Mouse (Mus musculus) kidney, postnatal 4 days (tissue): Measurements from ENCODE around the gene Lpar3.

Experiments used
- DNase-seq, 2 experiments: peaks; one replicate each; pipeline ENCODE4 v3.0.0; 2021; ENCODE audit warnings: mixed read lengths in 2 of 2

Lpar3 gene

GRCm38 (mm10) chr3:146211141-146211747, 9.5 kb upstream of the Lpar3 start:
- DNase-seq, result no peak

DNA sequence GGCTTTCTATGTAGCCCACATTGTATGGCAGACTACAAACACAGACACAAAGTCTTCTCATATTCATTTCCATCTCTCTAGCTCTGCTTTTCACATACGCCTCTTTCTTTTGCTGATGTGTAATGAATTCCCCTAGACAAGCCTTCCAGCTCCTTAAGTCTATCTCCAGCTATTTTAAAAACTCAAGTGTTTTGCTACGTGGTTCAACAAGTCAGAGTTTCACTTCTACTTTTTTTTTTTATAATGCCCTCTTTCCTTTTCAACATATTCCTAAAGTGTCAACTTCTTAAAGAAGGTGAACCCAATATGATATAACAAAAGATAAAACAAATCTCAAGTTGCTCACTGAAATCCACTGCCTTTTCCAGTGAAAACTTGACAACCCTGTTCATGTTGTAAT, 8.8 kb upstream of the Lpar3 start:
- DNase-seq, result no peak

GRCm38 (mm10) chr3:146213336-146213735, 7.4 kb upstream of the Lpar3 start:
- DNase-seq, result no peak

DNA sequence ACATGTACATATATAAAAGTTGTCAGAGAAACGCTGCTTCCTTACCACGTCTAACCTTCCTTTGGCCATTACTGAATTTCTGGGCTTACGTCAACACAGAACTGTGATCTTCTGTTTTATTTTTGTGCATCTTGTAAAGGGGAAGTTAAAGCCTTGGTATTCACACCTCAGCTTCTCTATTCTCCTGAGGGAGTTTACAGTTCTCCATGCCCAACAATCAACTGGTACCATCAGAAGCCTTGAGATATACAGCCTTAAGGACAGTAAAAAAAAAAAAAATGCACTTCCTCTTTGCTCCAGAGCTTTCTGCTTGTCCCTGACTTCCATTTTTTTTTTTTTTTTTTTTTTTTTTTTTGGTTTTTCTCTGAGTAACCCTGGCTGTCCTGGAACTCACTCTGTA, 4.2 kb upstream of the Lpar3 start:
- DNase-seq, result no peak

GRCm38 (mm10) chr3:146224271-146224670, 3.5 kb downstream of the Lpar3 start:
- DNase-seq, result no peak

DNA sequence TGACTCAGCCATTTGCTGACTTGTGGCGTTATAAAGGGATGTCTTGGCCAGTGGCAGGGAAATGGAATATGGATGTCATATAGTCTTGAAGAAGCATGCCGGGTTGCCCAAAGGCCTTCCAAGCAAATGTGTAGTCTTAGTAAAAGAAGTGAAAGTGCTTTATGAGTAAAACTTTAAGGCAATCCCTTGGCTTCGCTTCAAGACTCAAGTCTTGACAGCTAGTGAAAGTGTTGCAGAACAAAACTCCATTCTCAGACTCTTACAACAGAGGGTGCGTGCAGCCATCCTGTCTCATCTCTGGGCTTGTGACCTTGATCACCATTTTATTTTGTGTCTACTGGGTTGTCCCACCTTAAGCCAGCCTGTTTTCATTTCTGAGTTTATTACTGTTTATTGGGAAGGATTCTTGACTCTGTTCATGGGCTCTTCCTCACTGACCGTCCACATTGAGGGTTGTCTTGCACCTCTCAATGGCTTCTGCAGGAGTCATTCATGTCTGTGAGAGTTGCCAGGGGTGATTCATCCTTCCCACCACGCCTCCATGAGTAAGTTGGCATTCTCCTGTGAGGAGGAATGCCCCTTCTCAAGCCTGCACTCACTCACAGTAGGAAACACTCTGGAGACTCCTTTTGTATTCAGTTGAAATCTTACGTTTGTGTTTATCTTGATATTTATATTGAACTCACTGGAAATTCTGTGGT, 4.4 kb downstream of the Lpar3 start:
- DNase-seq, result no peak

DNA sequence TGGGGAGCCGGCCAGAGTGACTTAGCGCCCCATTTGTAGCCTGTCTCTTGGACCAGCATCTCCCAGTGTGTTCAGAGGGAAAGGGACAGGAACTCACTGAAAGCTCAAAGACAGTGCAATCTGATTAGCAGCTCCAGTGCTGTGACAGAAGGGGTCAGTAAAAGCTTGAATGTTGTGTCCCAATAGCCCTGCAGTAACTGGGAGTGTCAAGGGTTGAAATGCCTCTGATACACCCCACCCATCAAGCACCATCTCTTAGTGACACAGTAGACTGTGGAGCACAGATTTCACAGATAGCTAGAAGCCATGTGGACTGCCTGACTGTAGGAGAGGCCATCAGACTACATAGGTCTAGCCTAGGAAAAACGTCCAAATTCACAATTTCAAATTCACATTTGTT, 6.7 kb downstream of the Lpar3 start:
- DNase-seq, result no peak

DNA sequence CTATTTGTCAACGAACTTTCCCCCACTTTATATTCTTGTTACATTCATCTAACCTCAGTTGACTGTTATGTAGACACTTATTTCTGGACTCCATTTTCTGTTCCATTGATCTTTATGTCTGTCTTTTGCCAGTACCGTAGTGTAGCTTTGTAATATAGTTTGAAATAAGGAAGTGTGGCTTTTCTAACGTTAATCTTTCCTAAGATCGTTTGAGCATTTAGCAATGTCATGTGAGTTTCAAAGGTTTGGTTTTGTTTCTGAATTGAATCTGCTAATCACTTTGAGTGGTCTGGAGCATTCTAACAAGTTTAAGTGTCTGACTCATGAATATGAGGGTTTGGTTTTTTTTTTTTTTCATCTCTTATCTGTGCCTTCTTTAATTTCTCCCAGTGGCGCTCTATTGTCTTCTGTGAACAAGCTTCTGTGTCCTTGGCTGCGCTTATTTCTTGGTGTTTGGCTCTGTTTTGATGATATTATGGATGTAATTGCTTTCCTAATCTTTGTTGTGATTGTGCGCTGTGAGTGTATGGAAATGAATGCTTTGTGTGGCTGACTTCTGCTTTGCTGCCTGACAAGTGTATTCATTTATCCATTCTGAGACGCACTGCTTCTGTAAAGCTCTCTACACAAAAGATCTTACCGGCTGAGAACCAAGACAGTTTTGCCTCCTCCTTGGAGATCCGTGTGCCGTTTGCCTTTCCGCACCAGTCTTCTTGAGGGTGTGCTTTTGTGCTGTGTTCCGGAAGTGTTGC, 8.0 kb downstream of the Lpar3 start:
- DNase-seq, result no peak

DNA sequence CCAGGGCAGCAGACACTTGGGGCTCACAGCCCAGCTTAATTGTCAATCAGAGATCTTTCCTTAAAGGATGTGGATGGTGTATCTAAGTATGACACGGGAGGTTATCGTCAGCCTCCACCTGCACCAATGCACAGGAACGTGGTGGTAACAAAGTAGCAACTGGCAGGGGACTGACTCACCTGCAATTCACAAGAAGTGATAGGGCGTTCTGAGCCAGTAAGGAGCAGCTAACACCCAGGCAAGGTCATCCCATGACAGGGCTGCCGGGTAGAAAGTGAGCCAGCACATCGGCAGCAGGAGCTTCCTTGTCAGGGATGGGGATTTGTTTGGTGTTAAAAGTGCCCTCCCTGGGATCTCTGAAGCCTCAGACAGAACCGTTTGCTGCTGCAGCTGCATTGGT, 11.9 kb downstream of the Lpar3 start:
- no peak for DNase-seq

GRCm38 (mm10) chr3:146233741-146234140, 13.0 kb downstream of the Lpar3 start:
- DNase-seq, result no peak

DNA sequence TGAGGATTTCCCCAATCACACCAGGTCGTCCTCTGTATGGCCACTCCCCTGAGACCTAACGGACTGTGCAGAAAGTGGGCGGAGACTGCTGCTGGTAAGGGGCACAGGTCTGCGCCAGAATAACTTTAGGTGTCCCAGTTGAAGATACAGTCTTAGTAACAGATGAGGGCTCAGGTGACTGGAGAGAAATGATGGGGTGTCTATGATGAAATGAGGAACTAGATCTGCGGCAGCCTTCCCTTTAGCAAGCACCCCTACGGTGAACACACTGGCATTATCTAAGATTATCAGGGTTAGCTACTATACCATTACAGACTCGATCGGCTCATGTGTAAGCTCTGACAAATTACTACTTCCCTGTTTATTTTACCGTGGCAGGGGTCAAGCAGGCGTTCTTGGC, 13.8 kb downstream of the Lpar3 start:
- no peak for DNase-seq

DNA sequence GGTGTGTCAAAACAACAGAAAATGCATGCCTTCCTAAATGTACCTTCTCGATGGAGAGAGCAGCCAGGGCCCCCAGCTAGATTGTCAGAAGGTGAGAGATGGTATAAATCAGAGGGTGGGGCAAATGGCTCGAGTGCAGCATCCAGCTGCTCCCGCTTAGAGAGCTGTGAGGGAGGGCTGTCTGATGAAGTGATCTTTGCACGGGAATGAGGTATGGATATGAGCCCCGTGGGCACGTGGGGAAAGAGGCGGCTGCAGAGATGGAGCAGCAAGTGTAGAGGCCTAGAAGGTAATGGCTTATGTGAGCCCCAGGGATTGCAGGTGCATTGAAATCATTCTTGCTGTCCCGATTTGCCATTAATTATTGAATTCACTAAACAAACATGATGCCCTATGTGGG, 15.5 kb downstream of the Lpar3 start:
- no peak for DNase-seq

DNA sequence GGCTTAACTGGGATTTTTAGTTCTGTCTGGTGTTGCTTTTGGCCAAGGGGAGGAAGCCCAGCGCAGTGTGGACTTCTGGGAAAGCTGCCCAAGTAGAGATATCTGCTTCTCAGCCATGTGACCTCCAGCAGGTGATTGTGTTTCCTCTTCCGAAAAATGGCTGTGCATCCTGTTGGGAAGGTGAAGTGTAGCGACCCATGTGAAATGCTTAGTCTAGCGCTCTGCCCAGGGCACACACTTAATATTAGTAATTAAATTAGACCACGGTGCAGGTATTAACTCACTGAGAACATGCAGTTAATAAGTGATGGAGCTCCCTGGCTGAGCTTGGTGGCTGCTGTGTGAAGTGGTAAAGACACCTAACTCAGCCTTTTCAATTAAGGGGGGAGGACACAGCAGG, 16.9 kb downstream of the Lpar3 start:
- peak; percentile 9 to 45 for DNase-seq

- no peak for DNase-seq
Measured at GRCm38 (mm10) chr3:146244630-146245029, 23.9 kb downstream of the Lpar3 start.

- no peak for DNase-seq
Measured at GRCm38 (mm10) chr3:146246557-146246956, 25.8 kb downstream of the Lpar3 start.

DNA sequence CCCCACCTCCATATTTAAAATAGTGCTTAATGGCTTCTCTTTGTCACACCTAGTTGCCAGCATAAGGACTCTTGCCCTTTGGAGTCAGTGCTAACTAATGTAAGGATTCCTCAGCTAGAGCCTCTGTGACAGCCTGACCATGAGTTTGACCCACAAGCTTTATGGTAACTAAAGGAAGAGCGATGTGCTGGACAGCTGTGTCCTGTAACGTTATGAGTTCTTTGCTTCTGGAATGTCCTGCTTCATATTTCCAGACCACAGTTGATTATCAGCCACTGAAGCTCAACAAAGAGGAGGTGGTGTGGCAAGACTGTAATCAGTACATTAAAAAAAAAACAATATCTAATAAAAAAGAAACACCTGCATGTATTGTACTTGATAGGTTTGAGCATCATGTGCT, 26.2 kb downstream of the Lpar3 start:
- no peak for DNase-seq

DNA sequence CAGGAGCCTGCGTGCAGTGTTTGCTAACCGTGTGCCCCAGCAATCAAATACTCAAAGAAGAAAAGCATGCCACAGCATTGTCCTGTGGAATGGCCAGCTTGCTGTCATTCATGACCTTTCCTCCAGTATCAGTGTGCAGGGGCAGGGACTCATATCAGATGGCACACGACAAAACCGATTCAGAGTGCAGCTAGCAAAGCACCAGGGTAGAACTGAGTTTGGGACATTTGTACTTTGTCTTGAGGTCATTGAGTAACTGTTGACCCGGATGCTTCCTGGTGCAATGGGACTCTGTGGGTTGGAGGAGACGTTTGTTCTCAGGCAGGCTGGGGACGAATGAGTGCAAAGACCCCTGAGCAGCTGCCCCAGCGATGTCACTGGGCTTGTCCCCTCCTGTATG, 29.1 kb downstream of the Lpar3 start:
- no peak for DNase-seq

GRCm38 (mm10) chr3:146251771-146252170, 31.0 kb downstream of the Lpar3 start:
- no peak for DNase-seq

GRCm38 (mm10) chr3:146253736-146254320, 33.1 kb downstream of the Lpar3 start:
- DNase-seq, result peak; percentile 20 to 36

- DNase-seq, result no peak
Measured at GRCm38 (mm10) chr3:146255123-146255522, 34.4 kb downstream of the Lpar3 start.

DNA sequence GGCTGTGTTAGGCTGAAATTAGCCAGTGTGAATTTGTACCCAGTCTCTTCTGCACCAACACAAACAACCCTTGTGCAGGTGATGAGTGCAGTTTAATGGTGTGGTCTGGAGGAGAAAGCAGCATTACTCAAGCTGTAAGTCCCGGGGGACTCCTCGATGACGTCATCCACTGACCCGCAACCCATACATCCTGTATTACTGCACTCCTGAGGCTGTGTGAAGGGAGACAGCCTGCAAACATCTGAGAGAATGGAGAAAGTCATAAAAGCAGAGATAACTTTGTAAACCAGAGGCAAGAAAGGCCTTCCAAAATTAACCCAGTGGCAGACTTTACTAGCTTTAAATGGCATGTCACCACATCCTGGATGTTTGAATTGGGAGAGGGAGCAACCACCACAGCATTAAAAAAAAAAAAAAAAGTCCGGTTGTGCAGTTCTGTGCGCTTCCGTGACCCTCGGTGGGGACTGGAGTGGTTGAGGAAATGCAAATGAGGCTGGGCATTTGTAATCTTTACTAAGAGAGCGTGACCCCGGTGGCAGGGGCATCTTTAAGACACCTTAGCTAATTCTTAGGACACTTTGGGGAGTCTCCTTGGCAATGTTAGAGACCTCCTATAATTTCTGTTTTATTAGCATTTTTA, 36.8 kb downstream of the Lpar3 start:
- peak in 1 of 2 experiments; percentile 38 for DNase-seq

- no peak for DNase-seq
Measured at GRCm38 (mm10) chr3:146260203-146260602, 39.4 kb downstream of the Lpar3 start.

GRCm38 (mm10) chr3:146260845-146261244, 40.1 kb downstream of the Lpar3 start:
- no peak for DNase-seq
